Mouse (Mus musculus) intestine, embryonic 16.5 days (tissue): ENCODE measurements around the gene Depdc5. TPM values are rescaled to one million over a fixed set of nuclear protein-coding genes. Genes with fewer than 3 reads are reported as not detected.
"Not testable (repeated sequence)": the region's sequence is repeated elsewhere in the genome, so short reads cannot be mapped to it uniquely, and the experiment has no call there.

Experiments used
- ATAC-seq: fragments of 200-750 bp; cut with Nextera tagmentation; 2 replicates; pipeline ENCODE4 v1.8.0; 2017; ENCODE audit warnings: moderate TSS enrichment, moderate library complexity
- H3K27ac ChIP-seq: fragments of 300-500 bp; sonication (generic); 2 replicates; pipeline ENCODE4 v1.5.1; 2014; ENCODE audit warnings: mild to moderate bottlenecking, low read length
- H3K27me3 ChIP-seq: fragments of 300-500 bp; sonication (generic); replicated peaks from 2 replicates; pipeline ENCODE4 v1.6.1; 2014; ENCODE audit warnings: low read length, control low read depth, mixed read lengths; ENCODE audit not compliant: control insufficient read depth, insufficient read depth
- H3K36me3 ChIP-seq: fragments of 300-500 bp; sonication (generic); 2 replicates; pipeline ENCODE4 v1.6.1; 2014; ENCODE audit warnings: low read length, control low read depth; ENCODE audit not compliant: control insufficient read depth, insufficient read depth
- H3K4me1 ChIP-seq: fragments of 300-500 bp; sonication (generic); 2 replicates; pipeline ENCODE4 v1.6.1; 2014; ENCODE audit warnings: low read length, control low read depth, mixed read lengths; ENCODE audit not compliant: control insufficient read depth, insufficient read depth
- H3K4me2 ChIP-seq: fragments of 300-500 bp; sonication (generic); 2 replicates; pipeline ENCODE4 v1.6.1; 2014; ENCODE audit warnings: low read depth, low read length, control low read depth
- H3K4me3 ChIP-seq: fragments of 300-500 bp; sonication (generic); 2 replicates; pipeline ENCODE4 v1.5.1; 2014; ENCODE audit warnings: mild to moderate bottlenecking, low read length
- H3K9ac ChIP-seq: fragments of 300-500 bp; sonication (generic); 2 replicates; pipeline ENCODE4 v1.6.1; 2014; ENCODE audit warnings: low read depth, low read length
- H3K9me3 ChIP-seq: fragments of 300-500 bp; sonication (generic); 2 replicates; pipeline ENCODE4 v1.6.1; 2016; ENCODE audit warnings: low read length, control low read depth; ENCODE audit not compliant: control insufficient read depth
- WGBS: fragments of 180-500 bp; shearing (Covaris S2); extraction: QIAGEN DNeasy Blood & Tissue Kit; methylation state at CpG from one replicate; pipeline ENCODE4 v1.1.7; 2014; 5-methylcytosine and 5-hydroxymethylcytosine counted together
- polyA plus RNA-seq: library from polyadenylated mRNA; unstranded; fragments of >200 nt; fragmentation: Nextera tagmentation; extraction: Ambion mirVana; gene quantifications from 2 replicates; pipeline ENCODE4 v1.2.1, GENCODE M21; 2015

The Depdc5 gene
- polyA plus RNA-seq, 1 experiment from 2014 or later: 14.6 TPM

GRCm38 (mm10) chr5:32849178-32849577 is 14.3 kb upstream of the Depdc5 start:
- no peaks in the 10 kb centered on the region for H3K9me3 ChIP-seq
- peaks cover 21% of the 10 kb centered on the region for H3K4me1 ChIP-seq
- WGBS: 94% methylated on average over 3 of the region's 3 CpGs
- no peak overlapping the region for H3K9ac ChIP-seq
- H3K27ac ChIP-seq: no peak overlapping the region
- no peak overlapping the region for H3K4me2 ChIP-seq
- ATAC-seq: no peak
- no peaks in the 10 kb centered on the region for H3K36me3 ChIP-seq
- no peak overlapping the region for H3K4me3 ChIP-seq
- no peaks in the 10 kb centered on the region for H3K27me3 ChIP-seq

- not testable (repeated sequence) for H3K4me2 ChIP-seq, H3K36me3 ChIP-seq, H3K9me3 ChIP-seq, H3K4me3 ChIP-seq, H3K27ac ChIP-seq, H3K27me3 ChIP-seq, H3K9ac ChIP-seq, ATAC-seq
- WGBS: 85% methylated on average over 3 of the region's 3 CpGs
- H3K4me1 ChIP-seq: peaks cover 21% of the 10 kb centered on the region
Measured at GRCm38 (mm10) chr5:32849580-32849979, 13.9 kb upstream of the Depdc5 start.

- H3K27me3 ChIP-seq: no peaks in the 10 kb centered on the region
- peak overlapping the region; percentile 73 for H3K4me2 ChIP-seq
- H3K27ac ChIP-seq: no peak overlapping the region
- ATAC-seq: no peak
- H3K9ac ChIP-seq: peak overlapping the region; percentile 44
- peaks cover 21% of the 10 kb centered on the region for H3K4me1 ChIP-seq
- no peaks in the 10 kb centered on the region for H3K9me3 ChIP-seq
- H3K4me3 ChIP-seq: peak overlapping the region; percentile 23
- H3K36me3 ChIP-seq: no peaks in the 10 kb centered on the region
- 43% methylated on average over 6 of the region's 6 CpGs for WGBS
Measured at GRCm38 (mm10) chr5:32852026-32852425, 11.5 kb upstream of the Depdc5 start.

GRCm38 (mm10) chr5:32853731-32854507 is 9.6 kb upstream of the Depdc5 start, which contains the start of gene Prr14l:
TSS of gene Prr14l (minus strand) at chr5:32854256.
- Histone ChIP-seq H3K9me3 (no peaks in the 10 kb centered on the region), H3K27me3 (no peaks in the 10 kb centered on the region), H3K4me1 (peaks cover 24% of the 10 kb centered on the region), H3K4me3 (peak within 1 kb of the TSS; percentile 89), H3K36me3 (no peaks in the 10 kb centered on the region), H3K27ac (peak within 1 kb of the TSS; percentile 87), H3K4me2 (peak within 1 kb of the TSS; percentile 73), H3K9ac (peak within 1 kb of the TSS; percentile 100)
- peak; percentile 96 for ATAC-seq
- WGBS: 0% methylated on average over 49 of the region's 51 CpGs

GRCm38 (mm10) chr5:32854818-32855217 is 8.7 kb upstream of the Depdc5 start:
- no peak overlapping the region for H3K9ac ChIP-seq
- no peak overlapping the region for H3K4me2 ChIP-seq
- H3K4me3 ChIP-seq: no peak overlapping the region
- H3K27me3 ChIP-seq: no peaks in the 10 kb centered on the region
- H3K27ac ChIP-seq: no peak overlapping the region
- no peak for ATAC-seq
- H3K4me1 ChIP-seq: peaks cover 24% of the 10 kb centered on the region
- H3K9me3 ChIP-seq: no peaks in the 10 kb centered on the region
- 86% methylated on average over 4 of the region's 4 CpGs for WGBS
- H3K36me3 ChIP-seq: no peaks in the 10 kb centered on the region

GRCm38 (mm10) chr5:32855274-32855673 is 8.2 kb upstream of the Depdc5 start:
- not testable (repeated sequence) for H3K36me3 ChIP-seq, H3K27ac ChIP-seq, H3K4me3 ChIP-seq, H3K27me3 ChIP-seq, H3K9ac ChIP-seq, ATAC-seq, H3K4me2 ChIP-seq, H3K9me3 ChIP-seq
- 92% methylated on average over 2 of the region's 3 CpGs for WGBS
- H3K4me1 ChIP-seq: peaks cover 24% of the 10 kb centered on the region

GRCm38 (mm10) chr5:32857781-32858220 is 5.7 kb upstream of the Depdc5 start:
- H3K4me1 ChIP-seq: peaks cover 8% of the 10 kb centered on the region; the same call in 1 of the 2 replicates
- peak overlapping the region; percentile 51 for H3K9ac ChIP-seq
- ATAC-seq: no peak
- 3% methylated on average over 6 of the region's 6 CpGs for WGBS
- peak overlapping the region; percentile 48 for H3K4me3 ChIP-seq
- H3K27me3 ChIP-seq: no peaks in the 10 kb centered on the region
- no peaks in the 10 kb centered on the region for H3K9me3 ChIP-seq
- no peaks in the 10 kb centered on the region for H3K36me3 ChIP-seq
- H3K27ac ChIP-seq: peak overlapping the region; percentile 61
- peak overlapping the region; percentile 70 for H3K4me2 ChIP-seq

GRCm38 (mm10) chr5:32861082-32861481 is 2.4 kb upstream of the Depdc5 start:
- Histone ChIP-seq H3K9me3 (no peaks in the 10 kb centered on the region), H3K27ac (no peak overlapping the region), H3K4me1 (peaks cover 9% of the 10 kb centered on the region; the same call in 1 of the 2 replicates), H3K4me3 (no peak overlapping the region), H3K4me2 (no peak overlapping the region), H3K9ac (no peak overlapping the region), H3K27me3 (no peaks in the 10 kb centered on the region), H3K36me3 (no peaks in the 10 kb centered on the region)
- ATAC-seq: no peak
- 93% methylated on average over 1 of the region's 1 CpGs for WGBS

GRCm38 (mm10) chr5:32862469-32863132 is 900 bp upstream of the Depdc5 start:
- ATAC-seq: no peak
- Histone ChIP-seq H3K4me2 (0 out of 2 replicates have a peak overlapping the region, but pooled peaks have one; percentile 56), H3K4me1 (peaks cover 6% of the 10 kb centered on the region; the same call in 1 of the 2 replicates), H3K27ac (no peak overlapping the region), H3K27me3 (no peaks in the 10 kb centered on the region), H3K9ac (no peak overlapping the region), H3K9me3 (no peaks in the 10 kb centered on the region), H3K36me3 (no peaks in the 10 kb centered on the region; the same call in 1 of the 2 replicates), H3K4me3 (no peak overlapping the region)
- 52% methylated on average over 6 of the region's 6 CpGs for WGBS
